Mouse (Mus musculus): ENCODE measurements around the gene Ppp1cc.
A peak's percentile ranks its signal among the peaks of the same experiment; 100 is the strongest.
"Not testable (repeated sequence)": the region's sequence is repeated elsewhere in the genome, so short reads cannot be mapped to it uniquely, and the experiment has no call there.

Ppp1cc gene

DNA sequence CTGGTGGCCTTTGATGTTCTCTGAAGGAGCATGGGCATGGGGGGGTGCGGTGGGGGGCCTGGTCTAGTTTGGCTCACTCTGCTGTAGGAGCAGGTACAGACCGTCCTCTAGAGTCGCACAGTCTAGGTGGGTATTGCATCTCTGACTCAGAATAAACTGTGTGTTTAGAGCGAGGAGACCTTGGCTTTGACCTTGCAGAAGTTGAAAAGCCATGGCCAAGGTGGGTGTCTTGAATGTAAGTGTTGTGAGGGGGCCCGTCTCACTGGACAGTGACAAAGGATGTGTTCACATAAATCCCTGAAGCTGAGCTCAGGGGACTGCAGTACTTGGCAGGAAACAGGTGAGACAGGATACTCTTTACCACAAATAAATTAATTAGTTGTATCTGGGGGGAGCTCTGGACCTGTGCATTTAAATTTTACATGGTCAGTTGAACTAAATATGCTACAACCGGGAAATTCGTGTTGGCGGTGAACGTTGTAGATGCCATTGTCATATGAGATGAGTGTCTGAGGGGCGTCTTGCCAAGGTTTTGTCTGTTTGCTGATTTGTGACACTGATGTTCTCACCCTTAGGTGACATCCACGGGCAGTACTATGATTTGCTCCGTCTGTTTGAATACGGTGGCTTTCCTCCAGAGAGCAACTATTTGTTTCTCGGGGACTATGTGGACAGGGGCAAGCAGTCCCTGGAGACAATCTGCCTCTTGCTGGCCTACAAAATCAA lies 10.4 kb downstream of the Ppp1cc start:
- DNase-seq: no peak

DNA sequence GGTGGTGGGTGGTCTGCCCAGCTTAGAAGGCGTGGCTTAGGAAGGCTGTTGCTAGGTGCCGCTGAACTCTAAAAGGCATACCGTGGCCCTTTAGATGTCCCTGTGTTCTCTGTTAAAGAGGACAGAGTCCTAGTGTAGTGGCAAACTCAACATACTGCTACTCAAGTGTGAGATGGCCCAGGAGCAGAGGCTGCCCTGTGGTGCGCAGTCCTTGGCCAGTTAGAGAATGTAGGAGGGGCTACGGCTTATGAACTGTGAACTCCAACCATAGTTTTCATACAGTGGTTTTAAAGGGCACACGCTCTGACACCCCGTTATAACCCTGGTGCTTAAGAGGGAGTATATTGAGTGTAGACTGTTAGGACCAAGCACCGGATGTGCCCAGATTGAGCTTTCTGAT lies 13.0 kb downstream of the Ppp1cc start:
- no peak for DNase-seq

DNA sequence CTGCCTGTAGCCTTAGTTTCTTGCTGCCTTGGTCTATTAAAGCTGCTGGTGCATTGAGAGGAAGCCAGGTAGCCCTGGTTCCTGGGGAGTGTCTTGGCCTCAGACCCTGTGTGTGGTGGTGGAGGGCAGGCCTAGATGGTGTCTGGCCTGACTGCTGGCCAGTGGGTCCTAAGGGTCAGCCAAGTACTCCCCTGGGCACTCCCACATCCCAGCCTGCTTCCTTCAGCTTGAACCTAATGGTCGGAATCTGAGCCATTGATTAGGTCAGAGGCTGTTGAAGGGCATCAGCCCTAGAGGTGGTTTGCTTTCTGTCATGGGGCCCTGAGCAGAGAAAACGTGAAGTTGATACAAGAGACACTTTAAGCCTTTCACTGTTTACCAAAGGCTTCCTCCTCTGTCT lies 17.3 kb downstream of the Ppp1cc start:
- no peak for DNase-seq

DNA sequence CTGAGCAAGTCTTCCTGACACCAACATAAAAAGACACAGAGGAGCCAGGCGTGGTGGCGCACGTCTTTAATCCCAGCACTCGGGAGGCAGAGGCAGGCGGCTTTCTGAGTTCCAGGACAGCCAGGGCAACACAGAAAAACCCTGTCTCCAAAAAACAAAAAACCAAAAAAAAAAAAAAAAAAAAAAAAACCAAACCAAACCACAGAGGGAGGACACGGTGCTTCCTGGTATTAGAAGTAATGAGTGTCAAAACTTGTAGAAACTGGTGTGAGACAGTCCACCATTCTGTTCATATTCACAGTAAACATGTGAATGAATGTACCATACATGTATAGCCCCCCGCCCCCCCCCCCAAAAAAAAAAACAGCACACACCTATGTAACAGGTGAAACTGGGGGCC lies 17.9 kb downstream of the Ppp1cc start:
- no peak for DNase-seq

DNA sequence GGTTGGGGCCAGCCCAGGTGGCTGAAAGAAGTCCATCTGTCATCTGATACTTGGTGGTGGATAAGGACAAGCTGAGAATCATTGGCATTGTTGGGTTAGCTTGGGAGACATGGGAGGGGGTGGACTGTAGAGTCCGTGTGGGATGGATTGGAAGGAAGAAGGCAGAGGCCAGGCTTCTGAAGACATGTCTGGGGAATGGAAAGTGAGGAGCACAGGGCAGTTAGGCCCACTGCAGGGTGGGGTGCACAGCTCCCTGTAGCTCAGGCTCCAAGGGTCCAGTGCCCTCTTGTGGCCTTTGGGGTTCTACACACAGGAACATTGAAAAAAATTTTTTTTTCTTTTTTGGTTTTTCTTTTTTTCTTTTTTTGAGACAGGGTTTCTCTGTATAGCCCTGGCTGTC lies 18.3 kb downstream of the Ppp1cc start:
- peak; percentile 47 for DNase-seq

DNA sequence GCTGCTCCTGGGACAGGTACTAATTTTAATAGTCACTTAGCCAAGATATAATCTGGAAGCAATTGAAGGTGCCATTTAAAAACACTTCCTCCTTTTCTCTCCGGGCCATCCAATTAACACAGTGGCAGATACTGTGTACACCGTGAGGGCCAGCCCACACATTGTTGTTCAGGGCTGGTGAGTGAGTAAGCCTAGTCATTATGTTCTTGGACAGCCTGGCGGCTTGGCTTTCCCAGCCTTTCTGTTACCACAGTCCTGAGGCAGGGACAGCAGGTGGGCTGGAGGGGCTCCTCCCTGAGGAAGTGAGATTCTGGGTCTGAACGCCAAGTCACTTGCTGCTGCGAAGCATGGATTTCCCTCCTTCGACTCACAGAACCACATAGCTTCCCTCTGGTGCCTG lies 21.6 kb downstream of the Ppp1cc start:
- DNase-seq: no peak

DNA sequence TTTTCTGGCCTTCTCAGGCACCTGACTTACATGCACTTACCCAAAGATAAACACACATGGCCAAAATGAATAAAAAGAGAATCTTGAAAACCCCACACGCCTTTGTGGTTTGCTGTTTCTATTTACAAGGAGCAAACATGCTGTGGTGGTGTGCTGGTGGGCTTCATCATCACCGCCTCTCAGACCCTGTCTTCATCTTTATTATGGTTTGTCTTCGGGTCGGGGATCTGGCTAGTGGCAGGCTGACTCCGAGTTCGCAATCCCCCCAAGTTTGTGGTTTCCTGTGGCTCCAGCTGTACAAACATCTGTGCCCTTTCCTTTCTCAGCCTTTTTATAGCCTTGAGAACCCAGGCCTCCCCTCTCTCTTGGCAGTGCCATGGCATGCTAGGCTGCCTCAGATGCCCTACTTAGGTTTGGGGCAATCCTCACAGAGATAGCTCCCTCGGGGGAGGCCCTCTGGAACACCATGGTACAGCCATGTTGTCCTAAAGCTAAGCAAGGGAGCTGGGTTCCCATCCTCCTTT lies 26.3 kb downstream of the Ppp1cc start:
- DNase-seq: no peak

DNA sequence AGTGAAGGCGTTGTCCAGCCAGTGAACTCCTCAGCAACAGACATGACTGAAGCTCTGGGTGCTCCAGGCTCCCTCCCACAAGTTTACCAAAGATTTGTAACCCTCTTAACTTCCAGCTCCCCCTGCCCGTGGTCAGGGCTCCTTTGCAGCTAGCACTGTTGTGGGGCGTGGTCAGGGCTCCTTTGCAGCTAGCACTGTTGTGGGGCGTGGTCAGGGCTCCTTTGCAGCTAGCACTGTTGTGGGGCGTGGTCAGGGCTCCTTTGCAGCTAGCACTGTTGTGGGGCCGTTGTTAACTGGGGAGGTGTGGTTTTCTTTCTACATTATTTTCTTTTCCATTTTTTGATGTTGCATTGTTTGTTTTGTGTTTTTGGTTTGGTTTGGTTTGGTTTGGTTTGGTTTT lies 26.8 kb downstream of the Ppp1cc start:
- DNase-seq: not testable (repeated sequence)

DNA sequence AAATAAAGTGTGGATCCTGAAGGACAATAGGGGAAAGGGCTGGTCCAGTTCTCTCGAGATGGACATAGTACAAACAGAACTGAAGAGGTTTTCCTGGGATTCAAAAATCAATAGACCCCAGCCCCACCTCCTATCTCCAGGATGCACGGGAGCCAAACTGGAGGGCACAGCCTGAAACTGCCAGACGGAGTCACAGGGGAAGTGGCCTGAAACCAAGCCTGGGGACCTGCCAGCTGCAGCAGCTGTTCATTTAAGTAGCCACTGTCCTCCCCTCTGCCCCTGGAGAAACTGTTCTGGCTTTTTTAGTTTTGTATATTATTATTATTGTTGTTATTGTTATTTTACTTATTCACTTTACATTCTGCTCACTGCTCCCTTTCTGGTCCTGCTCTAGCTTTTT lies 31.0 kb downstream of the Ppp1cc start:
- no peak for DNase-seq

DNA sequence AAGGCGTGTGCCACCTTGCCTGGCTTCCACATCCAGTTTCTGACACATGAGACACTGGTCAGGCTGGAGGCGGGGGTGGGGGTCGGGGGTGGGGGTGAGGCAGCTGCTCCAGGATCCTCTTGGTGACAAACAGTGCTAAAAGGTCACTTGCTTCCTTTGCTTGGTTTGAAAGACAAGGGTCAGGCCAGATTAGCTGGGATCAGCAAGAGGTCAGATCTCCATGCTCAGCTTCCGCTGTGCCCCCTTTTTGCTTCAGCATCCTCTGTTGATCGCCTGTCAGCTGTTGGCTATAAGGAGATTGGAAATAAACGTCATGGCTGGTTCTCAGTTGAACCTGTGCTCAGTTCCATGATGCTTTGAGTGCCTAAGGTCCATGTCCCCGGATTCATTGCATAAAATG lies 32.4 kb downstream of the Ppp1cc start:
- DNase-seq: no peak

DNA sequence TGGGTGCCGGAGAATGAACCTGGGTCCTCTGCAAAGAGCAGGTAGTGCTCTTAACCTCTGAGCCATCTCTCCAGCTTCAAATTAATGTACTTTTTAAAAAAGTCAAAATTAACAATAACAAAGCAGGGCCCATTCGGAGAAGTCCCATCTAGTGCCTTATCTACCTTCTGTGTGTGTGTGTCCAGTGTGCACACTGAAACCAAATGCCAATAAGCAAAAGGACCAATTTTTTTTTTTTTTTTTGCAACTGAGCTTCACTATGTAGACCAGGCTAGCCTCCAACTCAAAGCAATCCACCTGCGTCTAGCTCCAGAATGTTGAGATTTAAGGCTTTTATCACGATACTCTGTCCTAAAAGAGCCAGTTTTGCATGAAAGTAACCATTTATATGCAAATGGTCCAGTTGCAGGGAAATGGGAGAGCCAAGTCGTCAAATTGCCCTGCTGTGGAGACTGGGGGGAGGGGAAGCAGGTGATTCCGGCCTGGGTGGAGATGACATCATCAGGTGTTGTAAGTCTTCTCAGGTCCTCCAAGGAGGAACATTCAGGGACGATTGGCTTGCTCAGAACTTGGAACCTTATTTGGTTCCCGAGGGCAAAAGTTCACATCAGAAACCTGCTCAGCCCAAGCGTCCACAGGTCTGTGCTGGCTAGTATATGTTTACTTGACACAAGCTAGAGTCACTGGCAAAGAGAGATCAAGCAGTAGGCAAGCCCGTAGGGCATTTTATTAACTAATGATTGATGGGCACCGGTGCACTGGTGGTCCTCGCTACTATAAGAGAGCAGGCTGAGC lies 33.4 kb downstream of the Ppp1cc start:
- no peak for DNase-seq

DNA sequence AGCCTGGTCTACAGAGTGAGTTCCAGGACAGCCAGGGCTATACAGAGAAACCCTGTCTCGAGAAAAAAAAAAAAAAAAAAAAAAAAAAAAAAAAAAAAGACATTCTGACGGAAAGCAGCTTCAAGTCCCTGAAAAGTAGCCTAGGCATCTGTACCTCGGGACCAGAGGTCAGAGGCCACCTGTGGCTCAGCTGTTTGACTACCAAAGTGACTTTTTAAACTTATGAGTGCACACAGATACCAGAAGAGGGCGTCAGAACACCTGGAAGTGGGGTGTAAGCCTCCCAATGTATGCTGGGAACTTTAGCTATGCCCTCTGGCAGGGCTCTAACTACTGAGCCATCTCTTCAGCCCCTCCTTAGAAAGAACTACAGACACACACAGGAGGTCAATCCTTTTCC lies 34.3 kb downstream of the Ppp1cc start:
- no peak for DNase-seq

DNA sequence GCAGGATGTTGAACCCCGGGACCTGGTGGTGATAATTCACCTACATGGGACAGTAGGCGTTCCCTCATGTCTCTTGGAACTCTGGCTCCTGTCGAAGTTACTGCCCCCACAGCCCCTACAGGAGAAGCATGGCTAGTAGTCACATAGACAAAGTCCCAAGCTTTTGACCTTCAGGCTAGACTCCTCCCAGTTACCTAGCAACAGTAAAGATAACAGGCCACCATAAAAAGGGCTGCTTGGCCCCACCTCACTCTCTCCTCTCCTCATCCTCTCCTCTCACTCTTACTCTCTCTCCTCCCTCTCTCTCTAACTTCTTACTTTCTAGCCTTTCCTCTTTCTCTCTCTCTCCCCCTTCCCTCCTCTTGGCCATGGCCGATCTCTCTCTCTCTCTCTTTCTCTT lies 42.8 kb downstream of the Ppp1cc start:
- no peak for DNase-seq

DNA sequence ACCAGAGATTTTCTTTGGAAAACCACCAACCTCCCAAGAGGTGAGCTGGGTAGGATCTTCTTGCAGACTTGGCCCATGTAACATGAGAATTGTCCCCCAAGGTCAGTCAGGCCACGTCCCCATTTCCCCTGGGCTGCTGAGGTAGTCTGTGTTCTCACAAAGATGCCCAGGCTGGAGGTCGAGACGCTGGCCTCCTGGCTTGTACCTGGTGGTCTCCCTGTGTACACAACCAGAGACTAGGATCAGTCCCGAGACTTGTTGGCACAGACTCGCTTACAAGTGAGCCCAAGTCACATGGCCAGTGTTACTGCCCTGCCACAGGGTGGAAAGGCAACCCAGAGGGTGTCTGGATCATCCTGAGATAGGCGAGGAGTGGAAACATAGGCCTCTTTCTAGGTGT lies 43.8 kb downstream of the Ppp1cc start:
- no peak for DNase-seq

DNA sequence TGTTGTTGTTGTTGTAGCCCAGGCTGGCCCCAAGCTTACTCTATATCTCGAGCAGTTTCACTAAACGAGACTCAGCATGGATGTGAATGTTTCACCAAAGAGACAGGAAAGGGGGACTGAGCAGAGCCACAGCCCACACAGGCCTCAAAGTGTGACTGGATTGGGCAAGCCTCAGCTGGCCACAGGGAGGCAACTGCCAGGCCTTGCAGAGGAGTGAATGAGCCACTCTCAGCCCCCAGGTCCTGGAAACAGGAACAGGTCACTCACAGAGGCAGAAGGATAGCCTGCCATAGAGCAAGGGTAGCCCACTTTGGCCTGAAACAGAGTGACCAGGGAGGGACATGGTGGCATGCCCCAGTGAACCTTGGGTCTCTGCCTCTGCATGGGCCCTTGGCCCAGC lies 46.1 kb downstream of the Ppp1cc start:
- DNase-seq: no peak

DNA sequence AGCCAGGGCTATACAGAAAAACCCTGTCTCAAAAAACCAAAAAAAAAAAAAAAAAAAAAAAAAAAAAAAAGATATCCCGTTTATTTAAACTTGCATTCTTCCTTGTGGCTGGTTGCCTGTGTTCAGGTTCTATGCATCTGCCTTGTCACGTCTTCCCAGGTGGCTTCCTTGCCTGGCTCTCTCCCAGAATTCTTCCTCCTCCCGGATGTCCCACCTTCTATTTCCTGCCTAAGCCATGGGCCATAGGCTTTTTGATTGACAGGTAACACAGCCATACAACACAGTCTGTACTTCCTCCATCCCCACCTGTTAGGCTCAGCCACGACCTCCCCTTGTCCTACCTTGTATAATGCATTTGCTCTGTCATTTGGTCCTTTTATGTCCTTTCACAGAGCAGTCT lies 48.4 kb downstream of the Ppp1cc start, which contains the start of gene Hvcn1:
Gene Hvcn1, plus strand, starts transcription at position 330 of the 400 bp plus-strand sequence.
- no peak for DNase-seq

DNA sequence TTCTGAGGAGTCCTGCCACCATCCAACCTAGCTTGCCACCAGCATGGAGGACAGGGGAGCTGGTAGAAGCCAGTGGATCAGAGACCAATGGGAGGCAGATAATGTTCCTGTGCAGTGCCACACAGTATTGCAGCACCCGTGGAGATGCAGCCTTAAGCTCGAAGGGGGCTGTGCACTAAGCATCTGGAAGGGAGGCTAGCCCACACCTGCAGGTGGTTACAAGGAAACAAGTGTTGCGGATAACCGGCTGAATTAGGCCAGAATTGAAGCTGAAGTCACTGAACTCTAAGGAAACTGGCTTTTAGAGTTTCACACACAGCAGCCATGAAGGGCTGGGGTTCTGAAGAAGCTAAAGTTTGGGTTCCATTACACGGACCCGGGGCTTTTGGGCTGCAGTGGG lies 50.8 kb downstream of the Ppp1cc start:
- DNase-seq: no peak

DNA sequence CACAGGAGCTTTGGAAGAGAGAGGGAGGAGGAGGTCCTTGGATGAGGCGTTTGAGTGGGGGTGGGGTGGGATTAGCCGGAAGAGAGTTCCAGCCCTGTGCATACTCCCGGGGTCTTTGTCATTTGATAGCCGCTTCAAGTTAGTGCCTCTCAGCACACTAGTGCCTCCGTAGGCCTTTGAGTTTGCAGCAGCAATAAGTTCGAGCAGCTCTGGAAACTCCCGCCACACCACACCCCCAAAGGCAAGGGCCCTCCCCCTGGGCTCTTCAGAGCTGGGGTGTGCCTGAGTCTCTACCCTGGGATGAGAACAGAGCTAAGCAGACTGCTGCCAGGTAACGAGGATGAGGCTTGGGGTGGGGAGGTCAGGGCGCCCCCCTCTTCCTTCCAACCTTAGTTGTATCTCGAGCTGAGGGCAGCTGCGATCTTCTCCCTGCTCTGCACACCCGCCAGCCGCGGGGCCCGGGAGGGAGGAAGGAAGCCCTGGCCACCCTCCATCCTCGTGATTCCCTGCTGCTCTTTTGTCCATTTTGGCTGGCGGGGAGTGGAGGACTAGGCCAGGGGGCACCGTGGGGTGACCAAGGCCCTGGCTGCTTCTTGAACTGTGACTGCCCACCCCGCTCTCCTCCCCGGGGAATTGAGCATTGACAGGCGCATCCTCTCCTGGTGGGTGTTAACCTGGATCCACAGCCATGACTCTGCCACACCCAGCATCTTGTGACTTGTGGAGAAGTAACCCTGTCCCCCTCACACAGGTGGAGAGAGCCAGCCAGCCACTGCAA lies 51.7 kb downstream of the Ppp1cc start:
- no peak for DNase-seq

DNA sequence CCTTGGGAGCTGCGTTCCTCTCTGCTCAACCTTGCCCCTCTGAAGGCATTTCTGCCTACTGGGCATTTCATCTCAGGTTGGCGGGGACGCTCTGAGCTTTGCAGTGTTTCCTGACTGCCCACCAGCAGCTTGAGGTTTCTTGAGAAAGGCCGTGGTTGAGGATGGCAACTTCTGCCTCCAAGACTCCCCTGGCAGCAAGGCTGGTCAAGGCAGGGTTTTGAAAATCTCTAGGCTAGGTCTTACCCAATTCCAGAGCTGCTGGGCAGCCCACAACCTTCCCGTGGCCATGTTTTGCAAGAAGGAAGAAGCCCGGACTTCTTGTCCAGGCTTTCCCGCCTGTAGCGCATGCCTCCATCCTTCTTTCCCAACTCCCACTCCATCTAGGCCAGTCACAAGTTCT lies 52.8 kb downstream of the Ppp1cc start:
- no peak for DNase-seq

DNA sequence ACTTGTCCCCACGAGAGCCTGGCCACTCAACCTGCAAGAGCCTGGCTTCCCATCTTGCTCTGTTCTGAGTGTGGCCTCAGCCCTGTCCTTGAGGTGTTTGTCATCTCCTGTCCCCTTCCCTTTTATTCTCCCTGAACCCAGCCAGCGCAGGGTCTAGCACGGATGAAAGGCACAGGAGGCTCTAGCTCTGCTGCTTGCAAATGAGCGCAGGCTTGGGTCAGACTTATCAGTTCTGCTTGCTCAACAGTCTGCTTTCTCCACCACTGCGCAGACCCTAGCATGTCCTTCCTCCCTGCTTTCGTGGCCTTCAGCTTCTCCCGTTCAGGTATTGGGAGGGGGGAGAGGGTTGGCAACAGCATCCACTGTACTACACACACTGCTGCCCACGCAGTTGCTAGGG lies 54.0 kb downstream of the Ppp1cc start:
- no peak for DNase-seq

DNA sequence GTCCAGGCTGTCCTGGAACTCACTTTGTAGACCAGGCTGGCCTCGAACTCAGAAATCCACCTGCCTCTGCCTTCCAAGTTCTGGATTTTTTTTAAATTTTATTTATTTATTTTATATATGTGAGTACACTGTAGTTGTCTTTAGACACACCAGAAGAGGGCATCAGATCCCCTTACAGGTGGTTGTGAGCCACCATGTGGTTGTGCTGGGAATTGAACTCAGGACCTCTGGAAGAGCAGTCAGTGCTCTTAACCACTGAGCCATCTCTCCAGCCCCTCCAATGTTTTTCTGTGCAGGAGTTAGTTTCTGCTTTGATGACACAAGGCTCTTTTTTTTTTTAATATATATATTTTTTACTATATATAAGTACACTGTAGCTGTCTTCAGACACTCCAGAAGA lies 54.7 kb downstream of the Ppp1cc start:
- not testable (repeated sequence) for DNase-seq

DNA sequence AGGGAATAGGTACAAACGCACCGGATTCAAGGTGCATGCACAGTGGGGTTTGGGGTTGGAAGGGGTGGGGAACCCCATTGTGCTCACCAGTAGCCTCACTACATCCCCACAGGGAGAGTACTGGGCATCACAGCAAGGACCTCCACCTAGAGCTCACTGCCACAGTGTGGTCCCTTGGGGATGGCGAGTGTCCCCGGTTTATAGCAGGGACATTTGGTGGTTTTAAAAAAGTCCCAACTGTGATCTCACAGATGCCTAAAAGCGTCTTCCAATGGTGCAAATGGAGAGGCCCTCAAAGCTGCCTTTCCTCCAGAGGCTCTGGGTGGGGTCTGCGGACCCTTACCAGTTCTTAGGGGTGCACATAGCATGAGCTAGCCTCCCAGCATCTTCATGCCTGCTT lies 55.8 kb downstream of the Ppp1cc start:
- no peak for DNase-seq

DNA sequence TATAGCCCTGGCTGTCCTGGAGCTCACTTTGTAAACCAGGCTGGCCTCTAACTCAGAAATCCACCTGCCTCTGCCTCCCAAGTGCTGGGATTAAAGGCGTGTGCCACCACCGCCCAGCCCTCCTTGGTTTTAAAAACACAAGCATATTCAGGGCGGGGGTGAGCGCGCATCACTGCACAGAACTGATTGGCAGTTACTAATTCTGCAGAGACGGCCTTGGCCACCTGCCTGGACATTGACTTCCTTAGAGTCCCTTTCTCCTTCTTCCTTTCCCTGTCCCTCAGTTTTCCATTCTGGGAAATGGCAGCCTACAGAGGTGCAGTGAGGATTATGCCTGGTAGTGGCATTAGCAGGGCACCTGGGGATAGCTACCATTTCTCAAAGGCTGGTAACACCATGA lies 59.6 kb downstream of the Ppp1cc start:
- DNase-seq: no peak
